Mouse (Mus musculus): Measurements from ENCODE around the gene Rbfox3. TPM values are rescaled to one million over a fixed set of nuclear protein-coding genes. Genes with fewer than 3 reads are reported as not detected.

Rbfox3 gene
- total RNA-seq, 4 experiments from 2014 or later = 0.14 to 0.19 (median 0.16) TPM; not detected in 1

DNA sequence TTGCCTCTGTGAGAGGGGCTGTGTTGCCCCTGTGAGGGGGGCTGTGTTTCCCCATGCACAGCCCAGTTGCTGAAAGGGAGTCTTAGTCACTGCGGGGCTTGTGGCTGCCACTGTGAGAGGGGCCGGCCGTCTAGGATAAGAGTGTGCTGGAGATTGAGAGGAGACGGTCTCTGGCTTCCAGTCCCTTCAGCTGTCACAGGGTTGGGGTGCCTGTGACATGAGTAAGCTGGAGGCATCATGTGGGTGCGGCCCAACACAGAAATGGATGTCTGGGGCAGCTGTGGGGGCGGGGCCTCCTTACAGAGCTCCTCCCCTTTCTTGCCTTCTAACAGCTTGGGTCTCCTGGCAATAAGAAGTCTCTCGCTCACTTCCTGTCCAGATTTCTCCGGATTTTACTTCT lies 182.0 kb downstream of the Rbfox3 start:
- peak; percentile 25 for DNase-seq (ENCODE audit: low spot score)

DNA sequence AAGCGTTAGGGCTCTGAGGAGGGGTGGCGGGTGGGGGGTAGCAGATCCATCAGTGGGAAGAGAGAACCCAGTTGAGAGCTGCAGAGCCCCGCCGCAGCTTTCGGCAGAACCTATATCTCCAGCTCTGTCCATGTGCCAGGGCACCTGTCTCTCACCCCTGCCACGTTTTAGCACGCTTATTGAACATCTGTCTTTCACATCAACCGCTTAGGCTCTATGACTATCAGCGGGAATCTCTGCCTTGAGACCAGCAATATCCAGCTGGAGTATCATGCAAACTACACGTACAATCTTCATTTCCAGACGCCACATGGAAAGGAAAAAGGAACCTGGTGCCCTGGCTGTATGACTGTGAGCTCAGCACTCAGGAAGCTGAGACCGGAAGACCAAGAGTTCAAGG lies 182.6 kb downstream of the Rbfox3 start:
- DNase-seq (ENCODE audit: low spot score) = no peak

DNA sequence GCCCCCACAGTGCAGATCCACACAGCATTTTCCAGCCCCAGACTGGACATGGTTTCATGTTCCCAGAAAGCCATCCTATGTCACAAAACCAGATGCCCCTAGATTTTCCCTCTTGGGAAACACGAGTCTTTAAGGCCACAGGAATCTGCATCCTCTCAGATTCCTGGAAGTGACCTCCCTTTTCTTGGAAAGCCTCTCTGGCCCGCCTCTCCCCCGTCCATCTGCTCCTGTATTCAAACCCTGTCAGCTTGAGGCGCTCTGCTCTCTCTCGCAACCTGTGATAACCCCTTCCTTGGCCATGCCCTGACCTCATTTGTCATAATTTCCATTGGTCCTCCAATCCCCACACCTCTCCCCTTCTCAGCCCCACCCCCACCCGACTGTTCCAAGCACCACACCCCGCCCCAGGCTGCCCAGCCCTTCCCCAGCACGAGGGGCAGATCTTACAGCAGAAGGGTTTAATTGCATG lies 183.3 kb downstream of the Rbfox3 start:
- DNase-seq (ENCODE audit: low spot score) = peak; percentile 33

DNA sequence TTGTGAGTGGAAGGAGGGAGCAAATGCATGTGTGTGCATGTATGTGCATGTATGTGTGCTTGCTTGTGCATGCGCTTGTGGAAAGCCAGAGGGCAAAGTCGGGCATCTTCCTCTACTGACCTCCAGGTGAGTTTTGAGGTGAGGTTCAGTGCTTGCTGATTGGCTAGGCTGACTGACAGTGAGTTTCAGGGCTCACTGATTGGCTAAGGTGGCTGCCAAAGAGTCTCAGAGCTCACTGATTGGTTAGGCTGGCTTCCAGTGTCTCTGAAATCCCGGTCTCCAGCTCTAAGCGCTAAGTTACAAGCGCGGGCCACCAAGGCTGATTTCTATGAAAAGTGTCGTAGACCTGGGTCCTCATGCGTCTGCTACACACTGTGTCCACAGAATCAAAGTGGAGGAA lies 185.0 kb downstream of the Rbfox3 start:
- DNase-seq (ENCODE audit: low spot score) = no peak

DNA sequence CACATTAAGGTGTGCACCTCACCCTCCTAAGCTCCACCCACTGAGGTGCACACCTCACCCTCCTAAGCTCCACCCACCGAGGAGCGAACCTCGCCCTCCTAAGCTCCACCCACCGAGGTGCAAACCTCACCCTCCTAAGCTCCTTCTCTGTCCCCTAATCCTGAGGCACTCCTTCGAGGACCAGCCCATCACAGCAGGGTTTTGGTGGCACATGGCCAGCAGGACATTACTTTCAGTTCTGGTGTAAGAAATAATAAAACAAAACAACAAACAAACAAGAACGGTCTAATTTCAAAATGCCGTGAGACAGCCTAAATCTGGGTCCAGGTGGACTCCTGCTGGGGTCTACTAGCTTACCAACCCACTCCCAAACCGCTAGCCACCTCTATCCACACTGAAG lies 187.0 kb downstream of the Rbfox3 start:
- no peak for DNase-seq (ENCODE audit: low spot score)

DNA sequence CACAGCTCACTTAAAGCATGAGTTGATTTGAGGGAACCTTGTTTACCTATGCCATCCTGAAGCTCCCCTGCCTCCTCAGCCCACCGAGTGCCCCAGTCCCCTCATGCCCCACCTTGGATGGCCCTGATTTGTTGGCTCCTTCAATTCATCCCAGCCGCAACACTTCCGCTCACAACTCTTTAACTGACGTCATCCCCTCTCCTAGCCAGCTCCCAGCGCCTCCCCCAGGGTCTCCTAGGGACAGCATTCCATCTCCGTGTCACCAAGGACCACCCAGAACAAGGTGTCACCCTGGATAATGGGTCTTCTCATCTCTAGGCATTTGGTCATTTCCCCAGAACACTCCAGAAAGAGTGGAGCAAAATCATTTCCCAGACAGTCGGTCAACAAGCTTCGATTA lies 188.2 kb downstream of the Rbfox3 start:
- DNase-seq (ENCODE audit: low spot score) = no peak

DNA sequence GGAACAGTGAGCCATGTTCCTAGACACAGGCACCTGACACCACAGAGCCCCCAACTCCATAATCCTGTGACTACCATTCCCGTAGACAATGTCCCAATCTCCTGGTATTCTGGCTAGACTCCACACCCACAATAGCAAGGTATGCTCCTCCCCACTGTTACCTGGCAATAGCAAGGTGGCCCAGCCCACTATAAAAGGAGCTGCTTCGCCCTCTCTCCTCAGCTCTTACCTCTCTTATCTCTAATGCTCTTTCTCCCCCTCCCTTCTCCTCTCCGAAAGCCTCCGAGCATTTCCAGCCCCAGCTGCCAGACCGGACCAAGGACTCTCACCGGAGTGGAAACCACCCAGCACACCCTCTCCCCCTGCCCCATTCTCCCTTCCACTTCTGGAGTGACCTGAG lies 189.5 kb downstream of the Rbfox3 start:
- no peak for DNase-seq (ENCODE audit: low spot score)

DNA sequence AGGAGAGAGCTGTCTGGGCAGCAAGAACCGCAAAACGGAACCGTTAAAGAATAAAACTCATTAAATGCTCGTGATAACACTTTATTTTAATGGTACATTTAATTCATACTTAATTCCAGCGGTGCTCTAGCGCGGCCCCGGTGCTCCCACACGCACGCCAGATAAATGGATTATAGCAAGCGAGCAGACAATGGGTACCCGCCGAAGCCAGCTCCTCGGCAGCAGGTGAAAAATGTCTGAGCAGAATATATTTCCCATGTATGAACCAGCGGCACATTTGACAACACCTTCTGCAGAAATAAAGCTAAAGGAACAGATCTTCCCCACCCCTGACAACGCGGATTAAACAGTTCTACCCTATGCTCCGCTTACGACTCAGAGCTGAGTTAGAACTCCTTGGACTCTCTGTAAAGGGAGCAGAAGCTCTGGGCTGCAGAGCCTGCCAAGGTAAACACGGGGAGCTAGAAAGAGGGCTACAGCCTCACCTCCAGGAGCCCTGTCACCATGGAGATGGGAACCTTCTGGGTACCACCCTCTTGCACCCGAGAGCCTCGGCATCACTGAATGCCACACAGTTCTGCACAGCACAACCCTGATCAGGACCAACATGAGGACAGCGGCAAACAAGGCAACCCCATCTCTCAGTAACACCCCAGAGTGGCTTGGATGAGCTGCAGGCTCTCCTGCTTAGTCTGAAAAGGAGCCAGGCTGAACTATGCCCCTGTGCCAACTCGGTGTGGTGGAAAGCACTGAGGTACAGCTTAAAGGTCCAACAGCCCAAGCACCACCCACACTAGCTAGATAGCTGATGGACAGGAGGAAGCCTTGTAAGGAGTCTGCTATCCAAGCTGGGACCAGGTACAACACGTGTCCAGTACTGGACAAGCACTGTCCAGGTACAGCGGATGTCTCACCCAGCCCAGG lies 196.5 kb downstream of the Rbfox3 start:
- DNase-seq (ENCODE audit: low spot score) = no peak

DNA sequence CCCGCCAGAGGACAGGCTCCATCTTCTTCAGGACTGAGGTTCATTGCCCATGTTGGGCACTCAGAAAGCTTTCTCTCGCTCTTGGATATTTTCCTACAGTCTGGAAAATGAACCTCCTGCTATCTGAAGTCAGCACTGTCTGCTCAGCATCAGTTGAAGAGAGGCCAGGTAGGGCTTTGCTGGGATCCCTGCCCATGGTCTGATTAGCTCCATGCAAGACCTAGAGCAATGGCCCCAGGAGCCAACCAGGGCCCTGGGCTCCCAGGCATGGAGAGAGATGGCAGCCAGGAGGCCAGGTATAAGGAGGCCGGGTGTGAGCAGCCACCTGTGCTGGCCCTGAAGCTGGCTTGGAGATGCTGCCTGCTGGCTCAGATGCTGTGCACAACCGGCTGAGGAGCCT lies 198.6 kb downstream of the Rbfox3 start:
- DNase-seq (ENCODE audit: low spot score) = no peak

DNA sequence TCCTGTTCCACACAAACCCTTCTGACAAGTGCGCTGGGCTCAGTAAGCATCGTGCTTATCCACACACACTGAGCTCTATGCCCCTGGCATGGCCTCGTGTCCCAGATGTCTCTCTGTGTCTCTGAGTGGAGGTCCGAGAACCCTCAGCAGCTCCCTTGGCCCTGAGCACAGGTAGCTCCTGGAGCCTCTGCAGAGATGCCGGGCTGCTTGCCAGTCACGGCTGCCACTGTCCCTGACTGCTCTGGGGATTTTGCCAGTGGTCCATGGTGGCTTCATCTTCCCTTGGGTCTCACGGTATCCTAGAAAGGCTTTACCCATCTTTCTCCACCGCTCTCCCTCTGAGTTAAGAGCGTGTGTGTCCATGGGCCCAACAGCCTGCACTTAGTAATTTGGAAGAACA lies 199.3 kb downstream of the Rbfox3 start:
- no peak for DNase-seq (ENCODE audit: low spot score)

DNA sequence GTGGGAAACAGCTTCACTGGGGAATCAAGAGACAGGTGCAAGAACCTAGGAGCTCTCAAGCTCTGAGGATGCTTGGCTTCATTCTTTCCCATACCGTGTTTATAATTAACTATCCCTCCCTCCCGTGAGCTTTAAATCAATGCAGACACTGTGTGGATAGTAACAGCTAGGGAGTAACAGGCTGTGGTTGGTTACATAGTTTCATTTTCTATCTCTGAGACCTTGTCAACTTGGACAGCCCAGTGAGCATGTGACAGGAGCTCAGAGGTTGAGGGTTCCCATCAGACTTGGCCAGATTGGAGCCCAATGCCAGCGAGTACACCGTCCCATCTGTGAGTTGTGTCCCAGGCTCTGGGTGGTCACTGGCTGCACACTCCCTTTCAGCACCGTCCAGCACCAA lies 201.4 kb downstream of the Rbfox3 start:
- DNase-seq (ENCODE audit: low spot score) = no peak

DNA sequence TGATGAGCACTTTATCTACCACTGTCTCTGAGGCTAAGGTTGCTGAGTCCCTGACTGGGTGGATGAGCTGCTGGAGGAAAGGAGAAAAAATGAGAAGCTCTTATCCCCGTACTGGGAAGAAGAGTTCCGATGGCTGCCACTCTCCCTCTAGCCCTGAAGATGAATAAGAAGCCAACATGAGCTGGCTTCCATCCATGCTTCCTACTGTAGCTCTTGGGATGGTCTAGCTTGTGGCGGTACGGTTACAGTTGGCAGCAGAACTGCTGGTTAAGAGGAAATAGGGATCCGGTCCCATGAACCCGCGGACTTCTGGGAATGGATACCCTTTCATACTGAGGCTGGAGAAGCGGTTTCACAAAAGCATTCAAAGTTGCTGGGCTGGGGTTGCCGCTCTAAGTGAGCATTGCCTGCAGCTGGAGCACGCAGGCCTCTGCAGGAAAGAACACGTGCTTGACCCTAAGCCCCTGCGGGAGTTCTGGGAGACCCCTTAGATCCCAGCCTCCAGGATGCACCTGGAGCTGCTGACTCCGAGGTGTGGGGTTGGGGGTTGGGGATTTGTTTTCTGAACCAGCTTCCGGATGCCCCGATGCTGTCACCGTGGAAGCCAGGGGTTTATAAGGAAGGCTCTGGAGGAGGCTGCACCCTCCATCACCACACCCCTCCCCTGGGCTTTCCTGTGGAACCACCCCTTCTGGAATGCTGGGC lies 215.0 kb downstream of the Rbfox3 start:
- no peak for DNase-seq (ENCODE audit: low spot score)

DNA sequence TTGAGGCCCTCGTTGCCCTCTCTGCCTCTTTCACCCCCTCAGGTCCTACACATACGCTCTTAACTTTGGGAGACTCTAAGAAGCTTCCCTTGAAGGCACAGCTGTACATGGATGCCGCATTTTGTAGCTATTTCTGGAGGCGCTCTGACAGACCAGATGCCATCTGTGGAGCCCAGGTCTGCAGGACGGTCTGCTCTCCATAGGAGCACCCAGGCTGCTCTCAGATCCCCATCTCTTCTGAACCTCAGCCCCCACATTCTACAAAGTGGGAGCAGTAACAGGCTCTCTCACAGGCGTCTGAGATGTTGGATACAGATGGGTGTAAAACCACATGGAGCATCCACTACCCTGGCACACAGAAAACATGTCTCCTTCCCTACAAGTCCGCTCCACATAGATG lies 218.1 kb downstream of the Rbfox3 start:
- no peak for DNase-seq (ENCODE audit: low spot score)

DNA sequence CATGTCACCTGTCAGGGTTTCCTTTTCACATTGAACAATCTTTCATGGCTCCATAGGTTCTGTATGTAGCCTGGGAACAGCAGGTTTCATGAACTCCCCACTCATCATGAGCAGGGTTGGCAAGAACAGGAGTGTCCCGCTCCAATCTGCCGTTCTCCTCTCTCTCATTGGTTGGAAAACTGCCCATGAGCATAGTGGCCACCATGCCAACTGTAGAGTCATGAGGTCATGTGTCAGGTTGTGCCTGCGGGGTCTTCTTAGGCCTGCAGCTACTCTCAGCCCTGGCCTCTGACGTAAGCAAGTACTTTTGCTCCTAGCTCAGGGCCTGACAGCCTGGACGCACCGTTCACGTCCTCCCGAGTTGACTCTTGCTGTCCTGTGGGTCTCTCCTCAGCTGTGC lies 221.1 kb downstream of the Rbfox3 start:
- DNase-seq (ENCODE audit: low spot score) = no peak

DNA sequence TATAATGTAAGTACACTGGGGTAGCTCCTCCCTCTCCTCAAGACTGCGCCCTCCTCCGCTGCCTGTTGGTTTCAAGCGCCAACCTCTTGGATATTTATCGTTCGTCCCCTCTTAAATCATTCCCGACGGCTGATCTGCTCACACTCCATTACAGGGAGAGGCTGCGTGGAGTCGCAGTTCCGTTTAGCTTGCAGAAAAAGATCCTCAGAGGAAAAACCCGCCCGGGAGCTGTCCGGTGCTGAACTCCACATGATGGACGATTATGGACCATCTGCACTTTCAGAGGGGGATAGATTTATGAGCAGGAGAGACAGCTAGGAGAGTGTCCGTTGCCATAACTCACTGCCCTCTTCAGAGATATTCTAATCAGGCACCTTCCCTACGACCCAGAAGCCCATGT lies 226.0 kb downstream of the Rbfox3 start:
- DNase-seq (ENCODE audit: low spot score) = no peak

DNA sequence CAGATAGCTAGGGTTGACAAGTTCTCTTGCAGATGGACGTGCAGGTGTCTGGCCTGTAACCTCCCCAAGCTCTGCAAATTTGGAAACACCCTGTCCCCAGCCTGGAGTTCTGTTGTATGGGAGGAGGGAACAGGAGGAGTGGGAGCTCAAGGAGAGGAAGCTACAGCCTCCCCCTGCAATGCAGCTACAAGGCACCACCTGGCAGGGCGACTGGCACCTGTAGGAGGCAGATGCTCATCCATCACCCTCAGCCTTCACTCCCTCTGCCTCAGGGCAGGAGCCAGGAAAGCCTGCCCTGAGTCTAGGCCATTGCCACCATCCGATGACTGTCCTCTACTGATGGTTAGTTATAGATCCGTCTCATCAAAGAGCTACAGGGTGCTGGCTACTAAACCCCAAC lies 226.7 kb downstream of the Rbfox3 start:
- DNase-seq (ENCODE audit: low spot score) = no peak

DNA sequence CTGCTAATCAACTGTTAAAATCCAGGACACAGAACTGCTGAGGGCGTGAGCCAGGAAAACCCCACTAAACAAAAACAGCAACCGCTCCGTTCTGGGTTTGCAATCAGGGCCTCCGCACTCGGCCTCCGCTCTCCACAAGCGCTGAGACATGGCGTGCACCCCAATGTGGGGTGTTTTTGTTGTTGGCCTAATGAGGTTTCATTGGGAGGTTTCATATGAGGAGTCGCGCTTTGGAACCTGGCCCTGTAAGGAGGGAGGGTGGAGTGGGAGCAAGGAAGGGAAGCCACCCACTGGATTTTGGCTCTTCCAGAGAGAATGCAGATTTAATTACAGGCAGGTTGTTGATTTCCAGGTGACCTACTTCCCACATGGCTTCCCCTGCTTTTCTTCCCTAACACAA lies 230.7 kb downstream of the Rbfox3 start:
- no peak for DNase-seq (ENCODE audit: low spot score)

DNA sequence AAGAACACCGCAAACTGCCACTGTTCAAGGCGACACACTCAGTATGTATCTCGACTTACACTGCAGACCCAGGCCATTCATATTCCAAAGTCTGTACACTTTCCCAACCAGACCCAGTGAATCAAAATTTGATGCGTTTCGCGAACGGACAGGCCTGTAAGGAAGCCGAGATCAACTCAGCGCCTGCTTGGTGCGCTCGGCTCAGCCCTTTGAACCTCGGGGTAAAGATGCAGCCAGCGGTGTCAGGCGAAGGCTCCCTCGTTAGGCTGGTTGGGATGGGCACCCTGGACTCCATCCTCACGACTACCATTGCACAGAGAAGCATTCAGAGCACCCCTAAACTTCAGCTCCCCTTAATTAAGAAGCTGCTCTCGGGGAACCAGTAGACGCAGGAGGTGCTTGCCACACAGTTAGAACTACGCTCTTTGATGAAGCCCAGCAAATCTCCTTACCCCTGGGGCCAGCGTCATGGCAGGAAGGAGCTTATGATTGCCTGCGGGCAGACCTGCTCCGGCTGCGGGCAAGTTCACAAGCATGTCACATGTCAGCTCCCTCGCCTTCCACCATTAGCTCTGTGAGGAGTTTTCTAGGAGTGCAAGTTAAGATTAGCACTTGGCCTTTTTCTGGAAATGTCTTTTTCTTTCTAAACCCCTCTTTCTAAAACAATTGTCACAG lies 231.5 kb downstream of the Rbfox3 start:
- DNase-seq (ENCODE audit: low spot score) = no peak

DNA sequence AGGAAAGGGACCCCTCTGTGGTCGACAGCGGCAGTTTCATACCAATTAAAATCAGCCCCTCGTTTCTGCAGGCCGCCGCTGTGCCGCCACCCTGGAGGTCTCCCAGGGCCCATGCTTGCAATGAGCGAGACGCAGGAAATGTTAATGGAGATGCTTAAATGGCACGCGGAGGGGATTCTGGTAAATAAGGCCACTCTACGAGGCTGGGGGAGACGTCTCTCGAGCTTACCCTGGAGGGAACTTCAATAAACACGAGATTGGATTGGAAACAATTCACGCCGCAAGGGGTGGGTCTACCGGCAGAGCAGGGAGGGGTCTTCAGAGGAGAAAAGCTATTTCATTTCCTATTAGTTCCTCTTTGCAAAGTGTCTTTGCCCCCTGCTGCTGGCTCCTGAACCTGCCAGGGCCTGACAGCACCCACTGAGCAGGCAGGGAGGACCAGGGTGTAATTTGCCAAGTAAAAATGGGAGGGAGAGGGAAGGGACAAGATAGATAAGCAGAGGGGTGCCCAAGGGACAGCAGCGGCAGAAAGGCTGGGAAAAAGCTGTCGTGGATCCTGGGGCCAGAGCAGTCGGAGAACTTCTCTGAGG lies 232.8 kb downstream of the Rbfox3 start:
- DNase-seq (ENCODE audit: low spot score) = no peak

DNA sequence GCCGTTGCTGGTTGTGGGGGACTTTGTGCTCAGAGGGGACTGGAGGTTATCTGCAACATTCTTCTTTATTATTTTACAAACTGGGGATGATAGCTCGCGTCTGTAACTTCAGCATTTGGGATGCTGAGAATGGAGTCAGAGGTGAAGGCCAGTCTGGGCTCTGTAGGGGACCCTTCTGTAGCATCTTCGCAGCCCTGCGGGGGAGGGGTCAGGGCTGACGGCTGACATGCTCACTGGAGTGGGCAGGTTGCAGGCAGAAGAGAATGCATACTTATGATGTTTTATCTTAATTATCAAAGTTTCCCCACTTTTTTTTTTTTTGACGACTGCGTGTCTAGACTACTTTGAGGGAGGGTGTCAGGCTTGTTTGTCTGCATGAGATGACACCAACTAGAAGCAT lies 234.1 kb downstream of the Rbfox3 start:
- no peak for DNase-seq (ENCODE audit: low spot score)

DNA sequence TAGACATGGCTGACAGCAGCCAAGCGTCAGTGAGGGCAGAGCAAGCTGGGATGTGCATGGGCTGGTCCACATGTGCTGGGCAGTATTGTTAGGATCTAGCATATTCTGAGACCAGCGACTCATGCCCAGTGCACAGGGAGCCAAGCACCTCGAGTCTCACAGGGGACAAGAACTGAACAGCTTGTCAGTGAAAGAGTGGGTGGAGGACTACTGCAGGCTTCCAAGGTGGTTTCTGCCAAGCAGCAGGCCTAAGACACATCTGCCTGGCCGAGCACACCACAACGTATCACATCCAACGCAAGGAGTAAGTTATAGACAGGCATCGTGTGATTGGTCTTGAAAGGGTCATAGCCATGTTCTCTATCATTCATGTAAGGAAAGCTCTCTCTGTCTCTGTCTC lies 235.0 kb downstream of the Rbfox3 start:
- DNase-seq (ENCODE audit: low spot score) = no peak

DNA sequence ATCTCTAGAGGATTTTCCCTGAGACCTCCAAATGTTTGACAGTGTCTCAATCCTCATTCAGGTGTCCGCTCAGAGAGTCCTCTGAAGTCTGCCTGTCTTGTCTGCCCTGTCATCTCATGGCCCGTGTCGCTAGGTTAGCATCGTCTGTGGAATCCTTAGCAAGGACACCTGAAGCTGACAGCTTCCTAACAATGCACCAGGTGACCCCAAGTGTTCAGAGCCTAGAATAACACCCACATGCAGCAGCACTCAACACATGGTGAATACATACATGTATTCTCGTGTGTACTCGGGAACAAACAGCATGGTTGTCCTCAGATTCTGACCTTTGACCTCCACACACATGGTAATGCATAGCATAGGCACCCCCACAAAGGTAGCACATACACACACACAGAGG lies 239.4 kb downstream of the Rbfox3 start:
- DNase-seq (ENCODE audit: low spot score) = no peak
